Mouse (Mus musculus): Measurements from ENCODE around the gene Ubap2l. TPM values are rescaled to one million over a fixed set of nuclear protein-coding genes. Genes with fewer than 3 reads are reported as not detected.

Gene Ubap2l
- polyA plus RNA-seq, 1 experiment from 2014 or later, result 149 TPM

- under 1% methylated on average over 29 of the region's 30 CpGs for WGBS
- H3K9me3 ChIP-seq, result no peaks in the 10 kb centered on the region
- ATAC-seq (replicated peaks), result peak; percentile 27
- H3K36me3 ChIP-seq, result peaks cover 9% of the 10 kb centered on the region
- H3K4me1 ChIP-seq, result peaks cover 51% of the 10 kb centered on the region
- H3K27ac ChIP-seq (replicated peaks), result peak overlapping the region; percentile 95
- H3K4me2 ChIP-seq (replicated peaks), result peak overlapping the region; percentile 83
- H3K4me3 ChIP-seq, result peak overlapping the region; percentile 65
- H3K27me3 ChIP-seq, result no peaks in the 10 kb centered on the region
- H3K9ac ChIP-seq (replicated peaks), result peak overlapping the region; percentile 80
Measured at GRCm38 (mm10) chr3:89962751-89963220, 89.6 kb downstream of the Ubap2l start.

GRCm38 (mm10) chr3:89962059-89962750 lies 90.2 kb downstream of the Ubap2l start:
- Histone ChIP-seq H3K4me2 (replicated peaks) (peak overlapping the region; percentile 83), H3K4me3 (peak overlapping the region; percentile 65), H3K27me3 (no peaks in the 10 kb centered on the region), H3K36me3 (peaks cover 15% of the 10 kb centered on the region), H3K9me3 (no peaks in the 10 kb centered on the region), H3K4me1 (peaks cover 51% of the 10 kb centered on the region), H3K9ac (replicated peaks) (peak overlapping the region; percentile 80), H3K27ac (replicated peaks) (peak overlapping the region; percentile 95)
- no peak for ATAC-seq (replicated peaks)
- 3% methylated on average over 14 of the region's 14 CpGs for WGBS

GRCm38 (mm10) chr3:89961436-89961835 lies 91.0 kb downstream of the Ubap2l start:
- no peaks in the 10 kb centered on the region for H3K27me3 ChIP-seq
- H3K9ac ChIP-seq (replicated peaks), result peak overlapping the region; percentile 80; the same call in 1 of the 2 replicates
- H3K4me3 ChIP-seq, result peak overlapping the region; percentile 65
- 57% methylated on average over 4 of the region's 4 CpGs for WGBS
- H3K9me3 ChIP-seq, result no peaks in the 10 kb centered on the region
- H3K36me3 ChIP-seq, result peaks cover 22% of the 10 kb centered on the region
- ATAC-seq (replicated peaks), result no peak
- H3K27ac ChIP-seq (replicated peaks), result no peak overlapping the region
- H3K4me2 ChIP-seq (replicated peaks), result peak overlapping the region; percentile 83
- peaks cover 51% of the 10 kb centered on the region for H3K4me1 ChIP-seq

- H3K27ac ChIP-seq (replicated peaks), result peak overlapping the region; percentile 47
- H3K4me3 ChIP-seq, result peak overlapping the region; percentile 65
- under 1% methylated on average over 29 of the region's 30 CpGs for WGBS
- H3K36me3 ChIP-seq, result peaks cover 31% of the 10 kb centered on the region
- peak; percentile 90 for ATAC-seq (replicated peaks)
- H3K4me2 ChIP-seq (replicated peaks), result peak overlapping the region; percentile 83
- peaks cover 51% of the 10 kb centered on the region for H3K4me1 ChIP-seq
- H3K9ac ChIP-seq (replicated peaks), result peak overlapping the region; percentile 65
- no peaks in the 10 kb centered on the region for H3K9me3 ChIP-seq
- H3K27me3 ChIP-seq, result no peaks in the 10 kb centered on the region
Measured at GRCm38 (mm10) chr3:89960469-89960868, 92.0 kb downstream of the Ubap2l start.

GRCm38 (mm10) chr3:89959435-89959834 lies 93.0 kb downstream of the Ubap2l start:
- Histone ChIP-seq H3K27me3 (no peaks in the 10 kb centered on the region), H3K4me3 (peak overlapping the region; percentile 65), H3K4me1 (peaks cover 47% of the 10 kb centered on the region), H3K36me3 (peaks cover 36% of the 10 kb centered on the region), H3K9ac (replicated peaks) (no peak overlapping the region), H3K27ac (replicated peaks) (no peak overlapping the region), H3K9me3 (no peaks in the 10 kb centered on the region), H3K4me2 (replicated peaks) (peak overlapping the region; percentile 83)
- no peak for ATAC-seq (replicated peaks)
- 55% methylated on average over 4 of the region's 4 CpGs for WGBS

DNA sequence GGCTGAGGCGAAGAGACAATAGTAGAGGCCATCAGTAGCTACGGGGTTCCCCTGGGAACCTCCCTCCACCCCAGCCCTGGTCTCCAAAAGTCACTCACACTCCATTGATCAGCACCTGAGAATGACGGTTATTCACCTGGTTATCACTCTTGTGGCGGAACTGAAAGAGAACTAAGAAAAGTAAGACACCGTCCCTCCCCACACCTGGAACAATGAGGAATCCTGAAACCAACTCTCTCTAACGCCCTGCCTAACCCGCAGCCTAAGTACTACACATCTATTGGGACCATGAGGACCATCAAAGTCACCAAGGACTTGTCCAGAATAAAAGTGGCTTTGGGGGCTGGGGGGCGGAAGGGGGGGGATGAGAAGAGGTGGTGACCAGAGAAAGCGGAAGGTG lies 94.5 kb downstream of the Ubap2l start:
- 93% methylated on average over 9 of the region's 9 CpGs for WGBS
- no peak overlapping the region for H3K4me3 ChIP-seq
- no peak for ATAC-seq (replicated peaks)
- H3K9me3 ChIP-seq, result no peaks in the 10 kb centered on the region
- peaks cover 46% of the 10 kb centered on the region for H3K36me3 ChIP-seq
- H3K27me3 ChIP-seq, result no peaks in the 10 kb centered on the region
- no peak overlapping the region for H3K27ac ChIP-seq (replicated peaks)
- H3K4me1 ChIP-seq, result peaks cover 38% of the 10 kb centered on the region
- no peak overlapping the region for H3K4me2 ChIP-seq (replicated peaks)
- H3K9ac ChIP-seq (replicated peaks), result no peak overlapping the region

DNA sequence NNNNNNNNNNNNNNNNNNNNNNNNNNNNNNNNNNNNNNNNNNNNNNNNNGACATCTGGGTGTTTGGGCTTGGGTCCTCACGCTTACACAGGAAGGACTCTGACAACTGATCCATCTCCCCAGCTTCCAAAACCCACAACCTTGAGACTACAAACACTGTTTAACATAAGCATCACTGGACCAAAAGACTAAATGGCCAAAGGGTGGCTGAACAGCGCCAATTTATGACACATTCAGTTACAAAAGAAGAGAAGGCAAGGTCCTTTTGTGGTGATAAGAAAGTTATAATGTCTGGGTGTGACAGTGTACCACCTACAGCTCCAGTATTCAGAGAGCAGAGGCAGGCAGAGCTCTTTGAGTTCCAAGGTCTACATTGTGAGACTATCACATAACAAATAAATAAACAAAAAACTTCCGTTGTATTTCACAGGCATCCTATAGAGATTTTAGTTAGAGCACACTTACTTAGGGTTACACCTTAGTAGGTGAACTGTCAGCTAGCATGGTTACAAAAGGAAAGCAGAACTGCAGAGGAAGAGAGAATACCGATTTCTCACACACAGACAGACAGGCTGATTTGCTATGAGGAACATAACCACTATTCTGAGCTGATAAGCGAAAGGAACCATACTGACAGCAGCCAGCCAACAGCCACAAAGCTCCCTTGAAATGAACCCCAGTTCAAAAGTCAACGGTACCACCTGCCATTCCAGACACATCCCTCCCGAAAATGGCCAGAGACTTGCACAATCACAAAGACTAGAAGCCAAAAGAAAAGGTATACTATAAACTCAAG lies 96.1 kb downstream of the Ubap2l start:
- Histone ChIP-seq H3K27ac (replicated peaks) (no peak overlapping the region), H3K4me1 (peaks cover 27% of the 10 kb centered on the region), H3K36me3 (peaks cover 61% of the 10 kb centered on the region), H3K27me3 (no peaks in the 10 kb centered on the region), H3K9ac (replicated peaks) (no peak overlapping the region), H3K4me2 (replicated peaks) (no peak overlapping the region), H3K9me3 (no peaks in the 10 kb centered on the region), H3K4me3 (no peak overlapping the region)
- 95% methylated on average over 7 of the region's 7 CpGs for WGBS
- no peak for ATAC-seq (replicated peaks)

DNA sequence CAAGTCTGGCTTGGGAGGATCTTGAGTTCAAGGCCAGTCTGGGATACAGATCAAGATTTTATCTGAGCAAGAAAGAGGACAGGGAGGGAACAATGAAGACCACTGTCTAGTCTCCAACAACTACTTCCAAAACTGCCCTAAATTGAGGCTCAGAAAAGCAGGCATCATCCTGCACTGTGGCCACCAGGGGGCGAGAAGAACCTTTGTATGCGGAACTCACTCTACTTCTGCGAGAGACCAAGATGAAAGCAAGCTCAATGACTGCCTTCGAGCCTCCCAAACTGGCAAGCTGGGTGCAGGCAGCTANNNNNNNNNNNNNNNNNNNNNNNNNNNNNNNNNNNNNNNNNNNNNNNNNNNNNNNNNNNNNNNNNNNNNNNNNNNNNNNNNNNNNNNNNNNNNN lies 99.0 kb downstream of the Ubap2l start:
- peaks cover 87% of the 10 kb centered on the region for H3K36me3 ChIP-seq
- H3K4me3 ChIP-seq, result no peak overlapping the region
- H3K4me1 ChIP-seq, result no peaks in the 10 kb centered on the region
- H3K9ac ChIP-seq (replicated peaks), result no peak overlapping the region
- H3K4me2 ChIP-seq (replicated peaks), result no peak overlapping the region
- 0% methylated on average over 4 of the region's 4 CpGs for WGBS
- no peaks in the 10 kb centered on the region for H3K9me3 ChIP-seq
- no peaks in the 10 kb centered on the region for H3K27me3 ChIP-seq
- ATAC-seq (replicated peaks), result 0 out of 2 replicates have a peak, but pooled peaks have one; percentile 51
- no peak overlapping the region for H3K27ac ChIP-seq (replicated peaks)

MicroRNA genes within 50 kb of the gene (microRNA counts, 519-probe panel; counts per million panel counts)
- microRNA mmu-miR-190b, result 3,382 counts per million, percentile 81 among the panel's probes with 10 or more counts

Small RNA genes within 50 kb of the gene (microRNA-seq; reads per million reads assigned to microRNA genes)
- 18.2 reads per million, percentile 31 among the genes with 10 or more reads in this experiment for gene Mir190b
- gene Mir7669, result 0.66 reads per million

Other genes starting within 250 kb of the Ubap2l start
- gene She, start 221.3 kb downstream of the Ubap2l start, polyA plus RNA-seq (2015; fragmentation: Nextera tagmentation; extraction: Ambion mirVana), result 1.1 and 1.3 TPM in 2 replicates
- 0.73 and 0.82 TPM in 2 replicates for gene Il6ra, start 139.4 kb downstream of the Ubap2l start, polyA plus RNA-seq (2015; fragmentation: Nextera tagmentation; extraction: Ambion mirVana)
- 10.6 and 14.4 TPM in 2 replicates for gene Atp8b2, start 89.1 kb downstream of the Ubap2l start, polyA plus RNA-seq (2015; fragmentation: Nextera tagmentation; extraction: Ambion mirVana)
- gene Hax1, start 53.8 kb downstream of the Ubap2l start, polyA plus RNA-seq (2015; fragmentation: Nextera tagmentation; extraction: Ambion mirVana), result 147 TPM in 2 replicates
- 215 and 217 TPM in 2 replicates for gene 4933434E20Rik, start 992 bp downstream of the Ubap2l start, polyA plus RNA-seq (2015; fragmentation: Nextera tagmentation; extraction: Ambion mirVana)
- 448 and 450 TPM in 2 replicates for gene Tpm3, start 20.0 kb upstream of the Ubap2l start, polyA plus RNA-seq (2015; fragmentation: Nextera tagmentation; extraction: Ambion mirVana)
- gene Nup210l, start 51.5 kb upstream of the Ubap2l start, polyA plus RNA-seq (2015; fragmentation: Nextera tagmentation; extraction: Ambion mirVana), result 0.23 and 0.29 TPM in 2 replicates
- gene Rps27, start 161.0 kb upstream of the Ubap2l start, polyA plus RNA-seq (2015; fragmentation: Nextera tagmentation; extraction: Ambion mirVana), result 1,085 and 1,143 TPM in 2 replicates
- 21.4 and 22.2 TPM in 2 replicates for gene Rab13, start 161.1 kb upstream of the Ubap2l start, polyA plus RNA-seq (2015; fragmentation: Nextera tagmentation; extraction: Ambion mirVana)
- gene Jtb, start 179.0 kb upstream of the Ubap2l start, polyA plus RNA-seq (2015; fragmentation: Nextera tagmentation; extraction: Ambion mirVana), result 109 and 110 TPM in 2 replicates
- 3.7 TPM in 2 replicates for gene Creb3l4, start 190.9 kb upstream of the Ubap2l start, polyA plus RNA-seq (2015; fragmentation: Nextera tagmentation; extraction: Ambion mirVana)
- gene Slc39a1, start 195.5 kb upstream of the Ubap2l start, polyA plus RNA-seq (2015; fragmentation: Nextera tagmentation; extraction: Ambion mirVana), result 42.8 and 43.2 TPM in 2 replicates
- gene Crtc2, start 201.5 kb upstream of the Ubap2l start, polyA plus RNA-seq (2015; fragmentation: Nextera tagmentation; extraction: Ambion mirVana), result 20.8 and 21.1 TPM in 2 replicates
- 5.4 and 7.2 TPM in 2 replicates for gene Dennd4b, start 212.6 kb upstream of the Ubap2l start, polyA plus RNA-seq (2015; fragmentation: Nextera tagmentation; extraction: Ambion mirVana)
- gene Gatad2b, start 240.6 kb upstream of the Ubap2l start, polyA plus RNA-seq (2015; fragmentation: Nextera tagmentation; extraction: Ambion mirVana), result 15.2 TPM in 2 replicates

All from forebrain, embryonic 15.5 days (tissue).